Mouse (Mus musculus) kidney, postnatal 4 days (tissue): ENCODE data around the gene Terf2.
"Not testable (repeated sequence)": the region's sequence is repeated elsewhere in the genome, so short reads cannot be mapped to it uniquely, and the experiment has no call there.

Experiments used
- DNase-seq, 2 experiments: peaks; one replicate each; pipeline ENCODE4 v3.0.0; 2021; ENCODE audit warnings: mixed read lengths in 2 of 2

The Terf2 gene

GRCm38 (mm10) chr8:107114150-107115007 is 18.0 kb upstream of the Terf2 start:
- DNase-seq, result peak; percentile 31 to 54

GRCm38 (mm10) chr8:107113209-107113608 is 16.9 kb upstream of the Terf2 start:
- no peak for DNase-seq

GRCm38 (mm10) chr8:107111340-107112105 is 15.2 kb upstream of the Terf2 start:
- peak; percentile 54 to 65 for DNase-seq

GRCm38 (mm10) chr8:107110629-107111330 is 14.4 kb upstream of the Terf2 start:
- DNase-seq, result no peak

GRCm38 (mm10) chr8:107109816-107110435 is 13.6 kb upstream of the Terf2 start:
- no peak for DNase-seq

- peak in 1 of 2 experiments; percentile 11 for DNase-seq
Observed at GRCm38 (mm10) chr8:107108978-107109720, 12.8 kb upstream of the Terf2 start.

GRCm38 (mm10) chr8:107108089-107108488 is 11.7 kb upstream of the Terf2 start:
- DNase-seq, result not testable (repeated sequence)

GRCm38 (mm10) chr8:107104547-107104946 is 8.2 kb upstream of the Terf2 start:
- DNase-seq, result peak; percentile 89 to 90

- DNase-seq, result no peak
Observed at GRCm38 (mm10) chr8:107100635-107101034, 4.3 kb upstream of the Terf2 start.

- no peak for DNase-seq
Observed at GRCm38 (mm10) chr8:107095717-107096365, 506 bp downstream of the Terf2 start.

- DNase-seq, result no peak
Observed at GRCm38 (mm10) chr8:107090531-107090930, 5.8 kb downstream of the Terf2 start.

GRCm38 (mm10) chr8:107088526-107089063 is 7.8 kb downstream of the Terf2 start:
- DNase-seq, result no peak

GRCm38 (mm10) chr8:107086018-107086417 is 10.3 kb downstream of the Terf2 start:
- DNase-seq, result no peak

GRCm38 (mm10) chr8:107085358-107085757 is 11.0 kb downstream of the Terf2 start:
- DNase-seq, result peak; percentile 13 to 17

GRCm38 (mm10) chr8:107076239-107076888 is 20.0 kb downstream of the Terf2 start:
- DNase-seq, result no peak

- DNase-seq, result no peak
Observed at GRCm38 (mm10) chr8:107074128-107074527, 22.2 kb downstream of the Terf2 start.

- DNase-seq, result no peak
Observed at GRCm38 (mm10) chr8:107073706-107074105, 22.6 kb downstream of the Terf2 start.

GRCm38 (mm10) chr8:107065511-107066496 is 30.5 kb downstream of the Terf2 start, which contains the start of gene Tmed6:
Gene Tmed6 (minus strand): TSS chr8:107065644.
- DNase-seq, result peak; percentile 65 to 79

GRCm38 (mm10) chr8:107062613-107063012 is 33.7 kb downstream of the Terf2 start:
- DNase-seq, result no peak
